Mouse (Mus musculus): ENCODE measurements at regions not wholly inside any gene's neighbourhood (a gene's known extent, or its start where the extent isn't known, plus 50 kb on each side); places are given as distances from the start of the nearest gene placed in this dataset.

GRCm38 (mm10) chr5:7489602-7490001 lies 145.0 kb upstream of the Zfp804b start:
- no peak for DNase-seq
- Histone ChIP-seq H3K36me3 (ENCODE audit: control insufficient read depth, insufficient read depth, low read length) (no peaks in the 10 kb centered on the region), H3K9ac (ENCODE audit: low read depth, low read length) (no peak overlapping the region), H3K4me3 (no peak overlapping the region), H3K27me3 (ENCODE audit: control insufficient read depth, insufficient read depth, low read length) (no peaks in the 10 kb centered on the region), H3K4me1 (ENCODE audit: control insufficient read depth, insufficient read depth, low read length) (no peaks in the 10 kb centered on the region), H3K27ac (no peak overlapping the region), H3K79me2 (replicated peaks; ENCODE audit: control insufficient read depth, insufficient read depth, low read length) (no peaks in the 10 kb centered on the region)
- intact Hi-C loops (cut with DNase I), result no loop called here
- WGBS, result 60% methylated on average over 3 of the region's 3 CpGs
- TF ChIP-seq POLR2A (IDR thresholded peaks at IDR 0.05; ENCODE audit: insufficient read depth, low read depth, low read length) (no peak), CTCF (IDR thresholded peaks at IDR 0.05) (no peak), EP300 (IDR thresholded peaks at IDR 0.05; ENCODE audit: insufficient read depth, low read depth, low read length) (no peak)

GRCm38 (mm10) chr5:7517520-7518181 lies 173.1 kb upstream of the Zfp804b start:
- no peak for DNase-seq
- intact Hi-C loops (cut with DNase I), result no loop called here
- 58% methylated on average over 3 of the region's 3 CpGs for WGBS

GRCm38 (mm10) chr5:7532686-7533199 lies 188.2 kb upstream of the Zfp804b start:
- Histone ChIP-seq H3K27me3 (ENCODE audit: control insufficient read depth, insufficient read depth, low read length) (no peaks in the 10 kb centered on the region), H3K4me1 (ENCODE audit: control insufficient read depth, insufficient read depth, low read length) (no peaks in the 10 kb centered on the region), H3K27ac (no peak overlapping the region), H3K4me3 (no peak overlapping the region), H3K9ac (ENCODE audit: low read depth, low read length) (no peak overlapping the region), H3K36me3 (ENCODE audit: control insufficient read depth, insufficient read depth, low read length) (no peaks in the 10 kb centered on the region), H3K79me2 (replicated peaks; ENCODE audit: control insufficient read depth, insufficient read depth, low read length) (no peaks in the 10 kb centered on the region)
- intact Hi-C loops (cut with DNase I), result no loop called here
- no peak for DNase-seq
- TF ChIP-seq EP300 (IDR thresholded peaks at IDR 0.05; ENCODE audit: insufficient read depth, low read depth, low read length), result no peak
- TF ChIP-seq CTCF (IDR thresholded peaks at IDR 0.05), result no peak
- TF ChIP-seq POLR2A (IDR thresholded peaks at IDR 0.05; ENCODE audit: insufficient read depth, low read depth, low read length), result no peak
- 73% methylated on average over 1 of the region's 1 CpGs for WGBS

More at GRCm38 (mm10) chr5:7517520-7518181, 173.1 kb upstream of the Zfp804b start:
- TF ChIP-seq CTCF (IDR thresholded peaks at IDR 0.05), result no peak
- no peak for TF ChIP-seq POLR2A (IDR thresholded peaks at IDR 0.05; ENCODE audit: insufficient read depth, low read depth, low read length)
- no peak for TF ChIP-seq EP300 (IDR thresholded peaks at IDR 0.05; ENCODE audit: insufficient read depth, low read depth, low read length)
- Histone ChIP-seq H3K4me3 (no peak overlapping the region), H3K79me2 (replicated peaks; ENCODE audit: control insufficient read depth, insufficient read depth, low read length) (no peaks in the 10 kb centered on the region), H3K27ac (no peak overlapping the region), H3K9ac (ENCODE audit: low read depth, low read length) (no peak overlapping the region), H3K27me3 (ENCODE audit: control insufficient read depth, insufficient read depth, low read length) (no peaks in the 10 kb centered on the region), H3K4me1 (ENCODE audit: control insufficient read depth, insufficient read depth, low read length) (no peaks in the 10 kb centered on the region), H3K36me3 (ENCODE audit: control insufficient read depth, insufficient read depth, low read length) (no peaks in the 10 kb centered on the region)

GRCm38 (mm10) chr5:7539812-7540645 lies 195.5 kb upstream of the Zfp804b start:
- WGBS, result 51% methylated on average over 2 of the region's 2 CpGs
- H3K4me1 ChIP-seq (ENCODE audit: control insufficient read depth, insufficient read depth, low read length), result no peaks in the 10 kb centered on the region

GRCm38 (mm10) chr5:7540646-7541038 lies 196.1 kb upstream of the Zfp804b start:
- Histone ChIP-seq H3K79me2 (replicated peaks; ENCODE audit: control insufficient read depth, insufficient read depth, low read length) (no peaks in the 10 kb centered on the region), H3K4me3 (no peak overlapping the region), H3K36me3 (ENCODE audit: control insufficient read depth, insufficient read depth, low read length) (no peaks in the 10 kb centered on the region), H3K27me3 (ENCODE audit: control insufficient read depth, insufficient read depth, low read length) (no peaks in the 10 kb centered on the region), H3K27ac (no peak overlapping the region), H3K9ac (ENCODE audit: low read depth, low read length) (no peak overlapping the region), H3K4me1 (ENCODE audit: control insufficient read depth, insufficient read depth, low read length) (no peaks in the 10 kb centered on the region)
- no peak for DNase-seq
- TF ChIP-seq POLR2A (IDR thresholded peaks at IDR 0.05; ENCODE audit: insufficient read depth, low read depth, low read length) (no peak), EP300 (IDR thresholded peaks at IDR 0.05; ENCODE audit: insufficient read depth, low read depth, low read length) (no peak), CTCF (IDR thresholded peaks at IDR 0.05) (no peak)
- intact Hi-C loops (cut with DNase I), result no loop called here
- WGBS, result 76% methylated on average over 4 of the region's 4 CpGs

More at GRCm38 (mm10) chr5:7539812-7540645, 195.5 kb upstream of the Zfp804b start:
- intact Hi-C loops (cut with DNase I), result no loop called here
- Histone ChIP-seq H3K27me3 (ENCODE audit: control insufficient read depth, insufficient read depth, low read length) (no peaks in the 10 kb centered on the region), H3K9ac (ENCODE audit: low read depth, low read length) (no peak overlapping the region), H3K27ac (no peak overlapping the region), H3K36me3 (ENCODE audit: control insufficient read depth, insufficient read depth, low read length) (no peaks in the 10 kb centered on the region), H3K79me2 (replicated peaks; ENCODE audit: control insufficient read depth, insufficient read depth, low read length) (no peaks in the 10 kb centered on the region), H3K4me3 (no peak overlapping the region)
- no peak for TF ChIP-seq CTCF (IDR thresholded peaks at IDR 0.05)
- TF ChIP-seq POLR2A (IDR thresholded peaks at IDR 0.05; ENCODE audit: insufficient read depth, low read depth, low read length), result no peak
- no peak for TF ChIP-seq EP300 (IDR thresholded peaks at IDR 0.05; ENCODE audit: insufficient read depth, low read depth, low read length)
- no peak for DNase-seq

- TF ChIP-seq EP300 (IDR thresholded peaks at IDR 0.05; ENCODE audit: insufficient read depth, low read depth, low read length), result no peak
- intact Hi-C loops (cut with DNase I), result no loop called here
Observed at GRCm38 (mm10) chr5:7543857-7544256, 199.3 kb upstream of the Zfp804b start.

More at GRCm38 (mm10) chr5:7543857-7544256, 199.3 kb upstream of the Zfp804b start:
- 60% methylated on average over 3 of the region's 3 CpGs for WGBS
- Histone ChIP-seq H3K36me3 (ENCODE audit: control insufficient read depth, insufficient read depth, low read length) (no peaks in the 10 kb centered on the region), H3K4me1 (ENCODE audit: control insufficient read depth, insufficient read depth, low read length) (no peaks in the 10 kb centered on the region), H3K4me3 (no peak overlapping the region), H3K27me3 (ENCODE audit: control insufficient read depth, insufficient read depth, low read length) (no peaks in the 10 kb centered on the region), H3K27ac (no peak overlapping the region), H3K9ac (ENCODE audit: low read depth, low read length) (no peak overlapping the region), H3K79me2 (replicated peaks; ENCODE audit: control insufficient read depth, insufficient read depth, low read length) (no peaks in the 10 kb centered on the region)
- DNase-seq, result no peak

Measured in heart, adult 2 months (tissue).